Mouse (Mus musculus) forebrain, postnatal 0 days (tissue): ENCODE measurements around the gene Ogfod1. TPM values are rescaled to one million over a fixed set of nuclear protein-coding genes. Genes with fewer than 3 reads are reported as not detected.

Source experiments
- ATAC-seq: fragments of 200-750 bp; cut with Nextera tagmentation; 2 replicates; pipeline ENCODE4 v1.8.0; 2017; ENCODE audit warnings: mild to moderate bottlenecking, moderate library complexity
- DNase-seq: peaks from one replicate; pipeline ENCODE4 v3.0.0-alpha.2; 2015
- H3K27ac ChIP-seq: fragments of 300-500 bp; sonication (generic); 2 replicates; pipeline ENCODE4 v1.5.1; 2014; ENCODE audit warnings: low read depth, mild to moderate bottlenecking, antibody characterized with exemption, low read length, moderate library complexity, mixed read lengths
- H3K27me3 ChIP-seq: fragments of 300-500 bp; sonication (generic); 2 replicates; pipeline ENCODE4 v1.6.1; 2014; ENCODE audit warnings: mild to moderate bottlenecking, low read length, mixed read lengths; ENCODE audit not compliant: insufficient read depth
- H3K36me3 ChIP-seq: fragments of 300-500 bp; sonication (generic); 2 replicates; pipeline ENCODE4 v1.6.1; 2014; ENCODE audit warnings: mild to moderate bottlenecking, moderate library complexity; ENCODE audit not compliant: insufficient read depth
- H3K4me1 ChIP-seq: fragments of 300-500 bp; sonication (generic); 2 replicates; pipeline ENCODE4 v1.6.1; 2014; ENCODE audit warnings: antibody characterized with exemption; ENCODE audit not compliant: insufficient read depth
- H3K4me2 ChIP-seq: fragments of 300-500 bp; sonication (generic); 2 replicates; pipeline ENCODE4 v1.6.1; 2014; ENCODE audit warnings: low read depth, mild to moderate bottlenecking, moderate library complexity
- H3K4me3 ChIP-seq: fragments of 300-500 bp; sonication (generic); 2 replicates; pipeline ENCODE4 v1.5.1; 2014; ENCODE audit warnings: low read depth, low read length, mixed read lengths
- H3K9ac ChIP-seq: fragments of 300-500 bp; sonication (generic); 2 replicates; pipeline ENCODE4 v1.6.1; 2014; ENCODE audit warnings: mild to moderate bottlenecking
- H3K9me3 ChIP-seq: fragments of 300-500 bp; sonication (generic); 2 replicates; pipeline ENCODE4 v1.6.1; 2016; ENCODE audit warnings: low read length
- CTCF ChIP-seq: sonication (generic); IDR thresholded peaks from 2 replicates; pipeline ENCODE4 v1.5.1; 2016; ENCODE audit warnings: antibody characterized with exemption, control low read depth, low read depth
- WGBS: fragments of 180-500 bp; shearing (Covaris S2); extraction: QIAGEN DNeasy Blood & Tissue Kit; methylation state at CpG from one replicate; pipeline ENCODE4 v1.1.7; 2014; 5-methylcytosine and 5-hydroxymethylcytosine counted together
- polyA plus RNA-seq: library from polyadenylated mRNA; unstranded; fragments of >200 nt; fragmentation: Nextera tagmentation; extraction: Ambion mirVana; gene quantifications from 2 replicates; pipeline ENCODE4 v1.2.1, GENCODE M21; 2015
- total RNA-seq: library from RNA; depleted of rRNA; stranded (reverse); fragments of >200 nt; gene quantifications from 2 replicates; pipeline ENCODE4 v1.2.3, GENCODE M21; 2014

Ogfod1 gene
- total and polyA plus RNA-seq, 2 experiments from 2014 or later = 8.2 to 17.9 TPM

DNA sequence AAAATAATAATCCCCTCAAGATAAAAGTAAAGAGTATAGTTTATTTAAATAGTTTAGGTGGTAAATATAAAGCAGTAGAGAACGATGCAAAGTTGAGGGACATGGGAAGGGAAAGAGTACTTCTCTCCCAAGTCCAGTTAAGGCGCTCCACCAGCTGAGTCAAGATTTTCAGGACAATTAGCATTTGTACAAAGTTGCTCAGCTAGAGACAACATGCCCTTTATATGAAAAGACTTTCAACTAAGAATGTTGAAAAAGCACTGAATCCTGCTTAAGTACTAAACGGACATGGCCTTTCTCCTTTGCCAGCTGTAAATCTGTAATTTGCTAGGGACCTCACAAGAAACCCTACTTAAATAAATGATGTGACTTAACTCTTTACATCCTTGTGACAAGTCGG is 62.0 kb downstream of the Ogfod1 start:
- no peaks in the 10 kb centered on the region for H3K9me3 ChIP-seq
- peak overlapping the region; percentile 63 for H3K4me2 ChIP-seq
- peak overlapping the region; percentile 60 for H3K4me3 ChIP-seq
- DNase-seq (peak; percentile 45), ATAC-seq (no peak)
- 21% methylated on average over 4 of the region's 4 CpGs for WGBS
- no peaks in the 10 kb centered on the region for H3K36me3 ChIP-seq
- peak overlapping the region; percentile 98 for H3K27ac ChIP-seq
- no peaks in the 10 kb centered on the region for H3K4me1 ChIP-seq
- no peak for TF ChIP-seq CTCF
- H3K9ac ChIP-seq = peak overlapping the region; percentile 63; the same call in 1 of the 2 replicates
- no peaks in the 10 kb centered on the region for H3K27me3 ChIP-seq

DNA sequence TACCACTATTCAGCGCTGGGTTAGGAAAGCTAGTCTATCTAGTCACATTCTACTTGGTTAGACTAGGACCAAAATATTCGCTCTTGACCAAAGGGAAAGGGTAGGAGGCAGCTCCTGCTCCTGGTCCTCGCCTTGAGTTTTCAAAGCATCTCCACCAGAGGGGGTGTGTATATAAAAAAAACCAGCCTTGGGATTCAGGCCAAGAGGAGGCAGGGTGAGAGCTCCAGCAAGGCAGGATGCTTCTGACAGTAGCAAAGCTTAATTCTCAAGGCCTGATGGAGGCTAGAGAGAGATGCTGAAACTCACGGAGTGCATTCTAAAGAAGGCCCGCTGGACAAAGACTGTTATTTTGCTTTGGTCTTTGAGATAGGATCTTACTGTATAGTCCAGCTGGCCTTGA is 67.1 kb downstream of the Ogfod1 start:
- peak; percentile 26; the same call in 1 of the 2 replicates for TF ChIP-seq CTCF
- no peak overlapping the region for H3K27ac ChIP-seq

DNA sequence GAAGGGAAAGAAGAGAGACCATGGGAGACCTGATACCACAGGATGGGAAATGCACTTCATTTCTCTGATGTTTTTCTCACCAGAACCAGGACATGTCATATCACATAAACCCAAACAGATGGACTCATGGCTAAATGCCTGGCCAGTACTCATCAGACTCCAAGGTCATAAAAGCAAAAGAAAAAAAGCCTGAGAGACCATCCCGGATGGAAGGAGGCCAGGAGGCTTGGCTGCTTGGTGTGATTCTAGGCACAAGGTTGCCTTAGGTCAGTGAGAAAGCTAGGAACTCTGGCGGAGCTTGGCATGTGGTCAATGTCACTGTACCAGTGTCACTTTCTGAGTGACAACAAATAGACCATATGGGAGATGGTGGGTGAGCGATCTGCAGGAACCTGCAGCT is 70.9 kb downstream of the Ogfod1 start:
- ATAC-seq = no peak
- Histone ChIP-seq H3K4me1 (no peaks in the 10 kb centered on the region), H3K27ac (no peak overlapping the region), H3K4me3 (no peak overlapping the region), H3K36me3 (no peaks in the 10 kb centered on the region), H3K9me3 (no peaks in the 10 kb centered on the region), H3K27me3 (no peaks in the 10 kb centered on the region), H3K4me2 (no peak overlapping the region), H3K9ac (no peak overlapping the region)
- no peak for TF ChIP-seq CTCF
- 85% methylated on average over 3 of the region's 3 CpGs for WGBS
- DNase-seq = no peak

More for the DNA sequence above, 67.1 kb downstream of the Ogfod1 start:
- Histone ChIP-seq H3K36me3 (no peaks in the 10 kb centered on the region), H3K9ac (no peak overlapping the region), H3K4me2 (no peak overlapping the region), H3K4me3 (no peak overlapping the region), H3K4me1 (no peaks in the 10 kb centered on the region), H3K27me3 (no peaks in the 10 kb centered on the region), H3K9me3 (no peaks in the 10 kb centered on the region)
- WGBS = 51% methylated on average over 5 of the region's 5 CpGs
- peak; percentile 34 for DNase-seq
- no peak for ATAC-seq

DNA sequence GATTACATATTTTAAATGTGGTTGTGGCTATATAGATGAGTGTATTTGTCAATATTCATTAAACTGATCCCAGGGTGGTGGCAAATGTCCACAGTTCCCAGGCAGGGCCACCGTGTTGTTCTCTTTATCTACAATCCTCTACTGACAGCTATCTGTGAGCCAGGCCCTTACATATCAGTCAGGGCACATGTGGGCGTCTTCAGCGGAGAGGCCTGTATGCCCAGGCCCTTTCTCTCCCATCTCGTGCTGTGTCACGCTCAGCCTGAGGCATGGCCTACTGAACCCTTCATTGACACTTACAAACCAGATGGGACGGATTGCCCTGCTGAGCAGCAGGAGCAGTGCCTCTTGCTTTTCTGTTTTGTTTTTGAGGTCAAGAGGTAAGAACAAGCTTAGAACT is 72.4 kb downstream of the Ogfod1 start:
- DNase-seq (no peak), ATAC-seq (no peak)
- Histone ChIP-seq H3K27ac (no peak overlapping the region), H3K36me3 (no peaks in the 10 kb centered on the region), H3K4me2 (no peak overlapping the region), H3K4me1 (no peaks in the 10 kb centered on the region), H3K4me3 (no peak overlapping the region), H3K27me3 (no peaks in the 10 kb centered on the region), H3K9ac (no peak overlapping the region), H3K9me3 (no peaks in the 10 kb centered on the region)
- no peak for TF ChIP-seq CTCF
- WGBS = 86% methylated on average over 6 of the region's 6 CpGs

DNA sequence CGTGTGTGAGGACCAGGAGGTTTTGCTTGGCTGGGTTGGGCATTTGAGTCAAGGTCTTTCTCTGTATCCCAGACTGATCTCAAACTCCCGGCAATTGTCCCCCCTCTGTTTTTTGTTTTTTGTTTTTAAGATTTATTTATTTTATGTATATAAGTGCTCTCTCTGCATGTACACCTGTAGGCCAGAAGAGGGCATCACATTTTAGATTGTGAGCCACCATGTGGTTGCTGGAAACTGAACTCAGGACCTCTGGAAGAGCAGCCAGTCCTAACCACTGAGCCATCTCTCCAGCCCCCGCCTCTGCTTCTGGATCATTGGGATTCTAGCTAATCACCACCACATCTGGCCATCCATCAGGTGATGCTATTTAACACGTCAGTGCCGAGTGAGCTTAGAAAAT is 72.8 kb downstream of the Ogfod1 start:
- H3K9ac ChIP-seq = no peak overlapping the region
- H3K4me3 ChIP-seq = no peak overlapping the region
- 85% methylated on average over 5 of the region's 5 CpGs for WGBS

DNA sequence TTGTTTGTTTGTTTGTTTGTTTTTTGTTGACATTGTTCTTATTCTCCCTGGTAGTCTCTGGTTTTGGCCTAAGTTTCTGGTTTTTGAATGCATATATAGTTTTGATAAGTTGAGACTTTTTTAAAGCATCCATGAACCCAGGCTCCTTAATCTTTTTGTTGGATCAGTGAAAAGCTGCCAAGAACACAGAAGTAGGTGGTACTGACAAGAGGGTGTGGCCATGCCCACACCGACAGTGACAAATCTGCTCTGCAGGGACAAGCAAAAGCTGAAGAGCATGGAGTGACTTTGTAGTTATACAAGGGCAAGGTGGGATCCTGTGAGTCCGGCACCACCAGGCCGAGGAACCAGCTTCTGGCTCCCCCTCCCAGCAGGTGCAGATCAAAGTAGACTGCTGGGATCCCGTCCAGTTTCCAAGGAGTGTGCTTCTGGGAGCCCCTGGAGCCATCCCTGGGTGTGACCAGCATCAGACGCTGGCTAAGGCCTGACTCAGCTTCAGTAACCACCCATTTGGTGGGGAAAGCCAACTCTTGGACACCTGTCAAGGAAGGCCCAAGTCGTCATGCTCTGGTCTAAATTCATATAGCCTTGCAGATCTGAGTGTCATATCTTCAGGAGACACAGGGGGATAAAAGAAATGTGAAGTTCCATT is 73.7 kb downstream of the Ogfod1 start:
- no peaks in the 10 kb centered on the region for H3K4me1 ChIP-seq
- WGBS = 69% methylated on average over 6 of the region's 6 CpGs
- no peaks in the 10 kb centered on the region for H3K9me3 ChIP-seq
- H3K9ac ChIP-seq = no peak overlapping the region
- H3K4me3 ChIP-seq = no peak overlapping the region
- no peaks in the 10 kb centered on the region for H3K36me3 ChIP-seq
- H3K27ac ChIP-seq = no peak overlapping the region
- no peak for ATAC-seq
- H3K27me3 ChIP-seq = no peaks in the 10 kb centered on the region
- H3K4me2 ChIP-seq = no peak overlapping the region
- no peak for TF ChIP-seq CTCF
- DNase-seq = no peak

More for the DNA sequence above, 72.8 kb downstream of the Ogfod1 start:
- no peaks in the 10 kb centered on the region for H3K4me1 ChIP-seq
- 0 out of 2 replicates have a peak, but pooled peaks have one; percentile 13 for TF ChIP-seq CTCF
- no peak for DNase-seq
- H3K4me2 ChIP-seq = no peak overlapping the region
- H3K27ac ChIP-seq = no peak overlapping the region
- H3K36me3 ChIP-seq = no peaks in the 10 kb centered on the region
- H3K9me3 ChIP-seq = no peaks in the 10 kb centered on the region
- no peaks in the 10 kb centered on the region for H3K27me3 ChIP-seq
- ATAC-seq = no peak

DNA sequence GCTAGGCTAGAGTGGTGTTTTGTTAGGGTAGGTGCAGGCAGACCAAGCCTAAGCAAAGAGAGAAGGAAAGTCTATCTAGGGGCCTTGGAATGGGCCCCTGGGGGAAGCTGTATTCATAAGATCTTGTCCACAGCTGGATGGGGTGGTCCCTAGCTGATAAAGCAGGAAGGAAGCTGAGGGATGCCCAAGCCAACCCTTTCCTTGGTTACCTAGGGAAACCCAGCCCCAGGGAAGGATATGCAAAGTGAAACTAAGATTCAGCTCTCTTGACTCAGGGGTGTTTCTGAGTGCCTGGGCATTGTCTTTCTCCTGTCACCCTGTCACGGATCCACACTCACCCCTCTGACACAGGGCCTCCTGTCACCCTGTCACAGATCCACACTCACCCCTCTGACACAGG is 76.4 kb downstream of the Ogfod1 start:
- H3K4me1 ChIP-seq = no peaks in the 10 kb centered on the region
- no peaks in the 10 kb centered on the region for H3K9me3 ChIP-seq
- H3K4me3 ChIP-seq = no peak overlapping the region
- no peak for ATAC-seq
- H3K27me3 ChIP-seq = no peaks in the 10 kb centered on the region
- H3K9ac ChIP-seq = no peak overlapping the region
- 72% methylated on average over 1 of the region's 1 CpGs for WGBS
- no peak overlapping the region for H3K4me2 ChIP-seq
- H3K36me3 ChIP-seq = no peaks in the 10 kb centered on the region
- no peak for DNase-seq
- no peak for TF ChIP-seq CTCF
- no peak overlapping the region for H3K27ac ChIP-seq
